Mouse (Mus musculus): ENCODE results near the gene Ifngr1.

GRCm38 (mm10) chr10:19557696-19558095, 34.1 kb upstream of the Ifngr1 start:
- TF ChIP-seq EP300 (optimal IDR thresholded peaks at IDR 0.05) (no peak), CTCF (IDR thresholded peaks at IDR 0.05; ENCODE audit: low read depth) (no peak)

All from stomach, postnatal 0 days (tissue).